Mouse (Mus musculus): ENCODE measurements around the gene Papss1. TPM values are rescaled to one million over a fixed set of nuclear protein-coding genes. Genes with fewer than 3 reads are reported as not detected.

Papss1 gene
- total and polyA plus RNA-seq, 2 experiments, result 5.6 to 6.5 TPM

- H3K27ac ChIP-seq (replicated peaks; ENCODE audit: insufficient read depth, low read depth, low read length), result no peak overlapping the region
- no peaks in the 10 kb centered on the region for H3K79me2 ChIP-seq (ENCODE audit: control insufficient read depth, insufficient read depth, low read length)
- H3K4me3 ChIP-seq (ENCODE audit: insufficient read depth, low read depth, low read length), result no peak overlapping the region
- H3K27me3 ChIP-seq (ENCODE audit: control insufficient read depth, insufficient read depth, low read length), result no peaks in the 10 kb centered on the region
- no peak for DNase-seq (ENCODE audit: extremely low read depth, low read depth, low spot score)
- no peaks in the 10 kb centered on the region for H3K36me3 ChIP-seq (ENCODE audit: control insufficient read depth, insufficient read depth, low read length)
- H3K4me1 ChIP-seq (ENCODE audit: control insufficient read depth, insufficient read depth, low read length), result no peaks in the 10 kb centered on the region
- no peak overlapping the region for H3K9ac ChIP-seq (ENCODE audit: low read depth, low read length)
- TF ChIP-seq CTCF (IDR thresholded peaks at IDR 0.05; ENCODE audit: low read depth, low read length), result no peak
- TF ChIP-seq POLR2A (IDR thresholded peaks at IDR 0.05; ENCODE audit: extremely low read depth, insufficient read depth, low read length), result no peak
- WGBS, result 80% methylated on average over 11 of the region's 11 CpGs
Observed at GRCm38 (mm10) chr3:131630407-131631317, 66.1 kb downstream of the Papss1 start.

GRCm38 (mm10) chr3:131631318-131631870 is 66.8 kb downstream of the Papss1 start:
- Histone ChIP-seq H3K4me3 (ENCODE audit: insufficient read depth, low read depth, low read length) (no peak overlapping the region), H3K79me2 (ENCODE audit: control insufficient read depth, insufficient read depth, low read length) (no peaks in the 10 kb centered on the region), H3K27me3 (ENCODE audit: control insufficient read depth, insufficient read depth, low read length) (no peaks in the 10 kb centered on the region), H3K9ac (ENCODE audit: low read depth, low read length) (no peak overlapping the region), H3K27ac (replicated peaks; ENCODE audit: insufficient read depth, low read depth, low read length) (no peak overlapping the region), H3K36me3 (ENCODE audit: control insufficient read depth, insufficient read depth, low read length) (no peaks in the 10 kb centered on the region), H3K4me1 (ENCODE audit: control insufficient read depth, insufficient read depth, low read length) (no peaks in the 10 kb centered on the region)
- TF ChIP-seq POLR2A (IDR thresholded peaks at IDR 0.05; ENCODE audit: extremely low read depth, insufficient read depth, low read length) (no peak), CTCF (IDR thresholded peaks at IDR 0.05; ENCODE audit: low read depth, low read length) (no peak)
- 92% methylated on average over 16 of the region's 16 CpGs for WGBS
- DNase-seq (ENCODE audit: extremely low read depth, low read depth, low spot score), result no peak

GRCm38 (mm10) chr3:131634091-131634490 is 69.5 kb downstream of the Papss1 start:
- Histone ChIP-seq H3K36me3 (ENCODE audit: control insufficient read depth, insufficient read depth, low read length) (no peaks in the 10 kb centered on the region), H3K79me2 (ENCODE audit: control insufficient read depth, insufficient read depth, low read length) (no peaks in the 10 kb centered on the region), H3K9ac (ENCODE audit: low read depth, low read length) (no peak overlapping the region), H3K27me3 (ENCODE audit: control insufficient read depth, insufficient read depth, low read length) (no peaks in the 10 kb centered on the region), H3K4me3 (ENCODE audit: insufficient read depth, low read depth, low read length) (no peak overlapping the region), H3K4me1 (ENCODE audit: control insufficient read depth, insufficient read depth, low read length) (peaks cover 5% of the 10 kb centered on the region), H3K27ac (replicated peaks; ENCODE audit: insufficient read depth, low read depth, low read length) (no peak overlapping the region)
- TF ChIP-seq POLR2A (IDR thresholded peaks at IDR 0.05; ENCODE audit: extremely low read depth, insufficient read depth, low read length) (no peak), CTCF (IDR thresholded peaks at IDR 0.05; ENCODE audit: low read depth, low read length) (no peak)
- no peak for DNase-seq (ENCODE audit: extremely low read depth, low read depth, low spot score)
- 96% methylated on average over 2 of the region's 2 CpGs for WGBS

- WGBS, result 79% methylated on average over 5 of the region's 5 CpGs
- no peak for TF ChIP-seq POLR2A (IDR thresholded peaks at IDR 0.05; ENCODE audit: extremely low read depth, insufficient read depth, low read length)
- no peak for TF ChIP-seq CTCF (IDR thresholded peaks at IDR 0.05; ENCODE audit: low read depth, low read length)
- Histone ChIP-seq H3K9ac (ENCODE audit: low read depth, low read length) (no peak overlapping the region), H3K4me1 (ENCODE audit: control insufficient read depth, insufficient read depth, low read length) (peaks cover 7% of the 10 kb centered on the region), H3K27ac (replicated peaks; ENCODE audit: insufficient read depth, low read depth, low read length) (no peak overlapping the region), H3K36me3 (ENCODE audit: control insufficient read depth, insufficient read depth, low read length) (no peaks in the 10 kb centered on the region), H3K79me2 (ENCODE audit: control insufficient read depth, insufficient read depth, low read length) (no peaks in the 10 kb centered on the region), H3K27me3 (ENCODE audit: control insufficient read depth, insufficient read depth, low read length) (no peaks in the 10 kb centered on the region), H3K4me3 (ENCODE audit: insufficient read depth, low read depth, low read length) (no peak overlapping the region)
- no peak for DNase-seq (ENCODE audit: extremely low read depth, low read depth, low spot score)
Observed at GRCm38 (mm10) chr3:131636126-131636525, 71.6 kb downstream of the Papss1 start.

GRCm38 (mm10) chr3:131637008-131637407 is 72.4 kb downstream of the Papss1 start:
- Histone ChIP-seq H3K27ac (replicated peaks; ENCODE audit: insufficient read depth, low read depth, low read length) (no peak overlapping the region), H3K4me1 (ENCODE audit: control insufficient read depth, insufficient read depth, low read length) (peaks cover 9% of the 10 kb centered on the region), H3K9ac (ENCODE audit: low read depth, low read length) (no peak overlapping the region), H3K79me2 (ENCODE audit: control insufficient read depth, insufficient read depth, low read length) (no peaks in the 10 kb centered on the region), H3K36me3 (ENCODE audit: control insufficient read depth, insufficient read depth, low read length) (no peaks in the 10 kb centered on the region), H3K4me3 (ENCODE audit: insufficient read depth, low read depth, low read length) (no peak overlapping the region), H3K27me3 (ENCODE audit: control insufficient read depth, insufficient read depth, low read length) (no peaks in the 10 kb centered on the region)
- WGBS, result 92% methylated on average over 3 of the region's 3 CpGs
- DNase-seq (ENCODE audit: extremely low read depth, low read depth, low spot score), result no peak
- TF ChIP-seq POLR2A (IDR thresholded peaks at IDR 0.05; ENCODE audit: extremely low read depth, insufficient read depth, low read length) (no peak), CTCF (IDR thresholded peaks at IDR 0.05; ENCODE audit: low read depth, low read length) (no peak)

- Histone ChIP-seq H3K9ac (ENCODE audit: low read depth, low read length) (no peak overlapping the region), H3K27me3 (ENCODE audit: control insufficient read depth, insufficient read depth, low read length) (no peaks in the 10 kb centered on the region), H3K27ac (replicated peaks; ENCODE audit: insufficient read depth, low read depth, low read length) (no peak overlapping the region), H3K79me2 (ENCODE audit: control insufficient read depth, insufficient read depth, low read length) (no peaks in the 10 kb centered on the region), H3K4me3 (ENCODE audit: insufficient read depth, low read depth, low read length) (no peak overlapping the region), H3K4me1 (ENCODE audit: control insufficient read depth, insufficient read depth, low read length) (peaks cover 9% of the 10 kb centered on the region), H3K36me3 (ENCODE audit: control insufficient read depth, insufficient read depth, low read length) (no peaks in the 10 kb centered on the region)
- 56% methylated on average over 10 of the region's 10 CpGs for WGBS
- TF ChIP-seq POLR2A (IDR thresholded peaks at IDR 0.05; ENCODE audit: extremely low read depth, insufficient read depth, low read length) (no peak), CTCF (IDR thresholded peaks at IDR 0.05; ENCODE audit: low read depth, low read length) (no peak)
- no peak for DNase-seq (ENCODE audit: extremely low read depth, low read depth, low spot score)
Observed at GRCm38 (mm10) chr3:131637664-131638063, 73.1 kb downstream of the Papss1 start.
